Mouse (Mus musculus) C2C12 (cell line): ENCODE data around the gene Nyap2. TPM values are rescaled to one million over a fixed set of nuclear protein-coding genes. Genes with fewer than 3 reads are reported as not detected.

ENCODE experiments used
- H3K27me3 ChIP-seq: one replicate; pipeline ENCODE4 v1.6.1; 2011; ENCODE audit not compliant: control insufficient read depth, insufficient read depth, insufficient read length
- H3K36me3 ChIP-seq: one replicate; pipeline ENCODE4 v1.6.1; 2011; ENCODE audit not compliant: control insufficient read depth, insufficient read depth
- H3K4me3 ChIP-seq: one replicate; pipeline ENCODE4 v1.5.1; 2011; ENCODE audit warnings: mild to moderate bottlenecking, control low read depth; ENCODE audit not compliant: poor library complexity, insufficient read depth, severe bottlenecking
- H3K79me2 ChIP-seq: one replicate; pipeline ENCODE4 v1.6.1; 2011; ENCODE audit not compliant: control insufficient read depth, insufficient read depth
- H3K79me3 ChIP-seq: one replicate; pipeline ENCODE4 v1.6.1; 2011; ENCODE audit warnings: low read depth, control low read depth
- H3ac ChIP-seq: one replicate; pipeline ENCODE3; 2011; ENCODE audit warnings: low read depth; ENCODE audit not compliant: control insufficient read depth, insufficient read length
- CEBPB ChIP-seq: IDR thresholded peaks from one replicate; pipeline ENCODE4 v1.6.1; 2011; ENCODE audit warnings: low read depth, mild to moderate bottlenecking, control low read depth, moderate library complexity
- CTCF ChIP-seq: IDR thresholded peaks from one replicate; pipeline ENCODE4 v1.5.1; 2011; ENCODE audit not compliant: control insufficient read depth, insufficient read depth, insufficient read length
- FOSL1 ChIP-seq: IDR thresholded peaks from one replicate; pipeline ENCODE4 v1.8.0; 2011; ENCODE audit warnings: mild to moderate bottlenecking, low read length; ENCODE audit not compliant: poor library complexity, insufficient read depth, severe bottlenecking
- MAX ChIP-seq: IDR thresholded peaks from one replicate; pipeline ENCODE4 v1.6.1; 2011; ENCODE audit warnings: mild to moderate bottlenecking, control low read depth
- MYOD1 ChIP-seq: IDR thresholded peaks from one replicate; pipeline ENCODE4 v1.6.1; 2011; ENCODE audit warnings: low read depth; ENCODE audit not compliant: control insufficient read depth, insufficient read length
- MYOG ChIP-seq: IDR thresholded peaks from one replicate; pipeline ENCODE4 v1.6.1; 2011; ENCODE audit not compliant: control insufficient read depth, insufficient read length; ENCODE audit errors: extremely low read depth
- USF1 ChIP-seq: IDR thresholded peaks from one replicate; pipeline ENCODE4 v1.6.1; 2011; ENCODE audit warnings: low read depth, mild to moderate bottlenecking, control low read depth, moderate library complexity
- polyA plus RNA-seq: library from polyadenylated mRNA; unstranded; fragments of >200 nt; fragmentation: generic; extraction: Trizol; gene quantifications from one replicate; pipeline ENCODE4 v1.2.1, GENCODE M21; 2012; ENCODE audit warnings: missing spikeins

Nyap2 gene
- polyA plus RNA-seq, 1 experiment, result not detected

DNA sequence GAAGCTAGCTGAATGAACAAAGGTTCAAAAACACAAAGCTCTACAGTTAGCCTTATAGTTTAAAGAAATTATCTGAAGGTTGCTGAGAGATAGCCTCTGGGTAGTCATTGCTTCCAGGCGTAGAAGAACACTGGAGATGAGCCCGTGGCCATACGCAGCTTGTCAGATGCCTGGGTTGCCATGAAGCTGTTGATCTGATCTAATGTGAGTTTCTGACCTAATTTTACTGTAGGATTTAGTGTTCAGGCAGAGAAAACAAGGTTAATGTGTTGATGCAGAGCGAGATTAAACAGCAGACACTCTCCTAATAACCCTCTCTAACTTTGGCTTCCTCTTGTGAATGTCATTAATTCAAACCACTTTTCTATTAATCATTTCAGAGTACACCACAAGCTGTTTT lies 16.1 kb downstream of the Nyap2 start:
- Histone ChIP-seq H3K4me3 (no peak overlapping the region), H3K36me3 (no peaks in the 10 kb centered on the region), H3K27me3 (no peaks in the 10 kb centered on the region), H3K79me2 (no peaks in the 10 kb centered on the region), H3ac (no peak overlapping the region), H3K79me3 (no peaks in the 10 kb centered on the region)
- TF ChIP-seq CEBPB (no peak), MYOD1 (no peak), MAX (no peak), USF1 (no peak), CTCF (no peak), FOSL1 (no peak), MYOG (no peak)

GRCm38 (mm10) chr1:81098950-81099349 lies 22.2 kb downstream of the Nyap2 start:
- Histone ChIP-seq H3K27me3 (no peaks in the 10 kb centered on the region), H3ac (no peak overlapping the region), H3K4me3 (no peak overlapping the region), H3K79me3 (no peaks in the 10 kb centered on the region), H3K36me3 (no peaks in the 10 kb centered on the region), H3K79me2 (no peaks in the 10 kb centered on the region)
- TF ChIP-seq CTCF (no peak), FOSL1 (no peak), MYOD1 (no peak), CEBPB (no peak), MYOG (no peak), MAX (no peak), USF1 (no peak)

DNA sequence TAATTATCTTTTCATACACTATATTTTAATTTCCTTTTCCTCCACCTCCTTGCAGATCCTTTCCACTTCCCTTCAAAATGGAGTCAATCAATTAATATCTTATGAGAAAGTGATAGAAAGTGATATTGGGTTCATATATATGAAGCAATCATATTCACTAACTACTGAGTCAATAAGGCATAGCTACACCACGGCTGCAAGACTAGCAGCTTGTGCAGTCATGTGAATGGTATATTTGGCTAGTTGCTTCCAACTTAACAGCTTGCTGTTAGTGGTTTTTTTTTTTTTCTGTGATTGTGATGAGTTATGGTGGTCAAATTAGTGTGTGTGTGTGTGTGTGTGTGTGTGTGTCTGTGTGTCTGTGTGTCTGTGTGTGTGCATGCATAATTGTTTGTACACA lies 25.0 kb downstream of the Nyap2 start:
- TF ChIP-seq CTCF (no peak), MYOD1 (no peak), USF1 (no peak), FOSL1 (no peak)
- Histone ChIP-seq H3K79me2 (no peaks in the 10 kb centered on the region), H3K4me3 (no peak overlapping the region)

DNA sequence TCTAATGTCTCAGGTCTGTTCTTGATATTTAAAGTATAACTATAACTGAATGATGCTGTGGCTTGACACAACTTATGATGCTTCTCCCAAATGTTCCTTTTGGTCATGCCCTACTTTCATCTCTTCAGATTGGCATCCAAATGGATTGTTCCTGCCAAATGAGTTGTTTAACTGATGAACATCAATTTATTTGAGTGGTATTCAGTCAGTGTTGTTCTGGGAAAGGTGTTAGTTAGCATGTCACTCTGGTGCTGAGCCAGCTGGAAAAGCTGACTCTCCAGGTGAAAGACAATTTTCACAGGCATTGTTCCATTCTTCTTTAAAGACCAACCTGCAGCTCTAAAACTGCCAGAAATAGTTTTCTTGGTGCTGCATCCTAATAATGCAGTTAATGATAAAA lies 43.0 kb downstream of the Nyap2 start:
- Histone ChIP-seq H3K4me3 (no peak overlapping the region), H3K79me3 (no peaks in the 10 kb centered on the region), H3K27me3 (no peaks in the 10 kb centered on the region), H3ac (no peak overlapping the region), H3K79me2 (no peaks in the 10 kb centered on the region), H3K36me3 (no peaks in the 10 kb centered on the region)
- TF ChIP-seq MAX (no peak), MYOD1 (no peak), CTCF (no peak), FOSL1 (no peak), MYOG (no peak), USF1 (no peak), CEBPB (no peak)

More for the DNA sequence above, 25.0 kb downstream of the Nyap2 start:
- no peaks in the 10 kb centered on the region for H3K36me3 ChIP-seq
- H3ac ChIP-seq, result no peak overlapping the region
- H3K27me3 ChIP-seq, result no peaks in the 10 kb centered on the region
- H3K79me3 ChIP-seq, result no peaks in the 10 kb centered on the region

DNA sequence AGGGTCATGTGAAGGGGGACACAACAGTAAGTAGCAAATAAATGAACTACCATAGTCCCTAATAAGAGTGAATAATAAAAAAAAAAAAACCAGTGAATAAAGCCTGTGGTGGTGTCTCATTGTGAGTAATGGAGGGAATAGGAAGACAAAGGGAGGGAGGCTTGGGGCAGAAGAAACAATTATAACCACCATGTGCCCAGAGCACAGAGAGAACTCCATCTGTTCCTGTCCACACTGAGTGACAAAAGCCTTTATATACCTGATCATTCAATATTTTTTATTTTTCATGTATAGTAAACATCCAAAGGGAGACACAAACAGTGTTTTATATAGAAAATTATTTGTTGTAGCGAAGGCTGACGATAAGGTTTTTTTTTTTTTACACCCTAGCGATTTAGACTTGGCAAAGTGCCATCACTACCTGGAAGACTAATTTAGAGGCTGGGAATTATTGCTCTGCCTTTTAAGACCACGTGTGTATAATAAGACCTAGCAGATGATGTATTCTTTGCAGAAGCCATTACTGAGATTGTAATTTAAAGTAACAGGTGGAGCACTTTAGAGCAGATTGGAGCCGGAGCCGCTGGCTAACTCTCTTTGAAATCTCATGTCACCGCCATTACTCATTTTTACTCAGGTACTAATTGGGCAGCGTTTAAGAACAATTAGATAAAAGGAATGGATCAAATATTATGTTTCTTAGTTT lies 55.4 kb downstream of the Nyap2 start:
- no peaks in the 10 kb centered on the region for H3K36me3 ChIP-seq
- H3K27me3 ChIP-seq, result no peaks in the 10 kb centered on the region
- no peak overlapping the region for H3ac ChIP-seq
- no peaks in the 10 kb centered on the region for H3K79me3 ChIP-seq
- TF ChIP-seq CEBPB (no peak), MAX (no peak), MYOG (no peak), CTCF (no peak), USF1 (no peak)
- H3K4me3 ChIP-seq, result no peak overlapping the region
- no peaks in the 10 kb centered on the region for H3K79me2 ChIP-seq

DNA sequence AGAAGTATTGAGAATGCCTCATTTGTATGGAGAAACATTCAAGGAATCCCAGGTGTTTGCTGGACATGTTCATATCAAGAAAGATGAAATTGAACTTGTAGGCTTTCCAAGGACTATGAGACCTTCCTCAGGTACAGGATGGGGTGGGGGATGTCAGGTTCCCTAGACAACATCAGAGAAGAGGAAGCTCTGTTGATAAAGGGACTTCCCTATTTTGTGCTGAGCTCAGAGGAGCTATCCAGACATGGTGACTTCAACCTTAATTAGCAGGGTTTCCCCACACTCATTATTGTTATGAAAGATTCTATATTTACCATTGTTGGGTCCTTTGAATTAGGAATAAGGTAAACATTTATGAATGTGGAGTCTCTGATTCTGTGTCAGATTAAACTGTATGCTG lies 67.1 kb downstream of the Nyap2 start:
- no peak for TF ChIP-seq MYOD1
- no peak for TF ChIP-seq FOSL1
- no peak for TF ChIP-seq MAX
- no peak for TF ChIP-seq MYOG
- no peak for TF ChIP-seq CTCF
- no peak for TF ChIP-seq USF1
- no peak for TF ChIP-seq CEBPB
- Histone ChIP-seq H3K79me2 (no peaks in the 10 kb centered on the region), H3K36me3 (no peaks in the 10 kb centered on the region), H3K79me3 (no peaks in the 10 kb centered on the region), H3K27me3 (no peaks in the 10 kb centered on the region), H3K4me3 (no peak overlapping the region), H3ac (no peak overlapping the region)
